Mouse (Mus musculus) liver, adult 2 months (tissue): ENCODE results near the gene Gm49396. TPM values are rescaled to one million over a fixed set of nuclear protein-coding genes. Genes with fewer than 3 reads are reported as not detected.

Source experiments
- DNase-seq: peaks from one replicate; pipeline ENCODE4 v3.0.0-alpha.2; 2011; ENCODE audit warnings: low read depth, low spot score; ENCODE audit errors: extremely low read depth
- H3K27ac ChIP-seq: fragments of 200-500 bp; replicated peaks from 2 replicates; pipeline ENCODE4 v1.5.1; 2012; ENCODE audit warnings: low read depth, mild to moderate bottlenecking, control low read depth, inconsistent platforms, low read length; ENCODE audit not compliant: insufficient read depth
- H3K27me3 ChIP-seq: fragments of 200-500 bp; 2 replicates; pipeline ENCODE4 v1.6.1; 2012; ENCODE audit warnings: mild to moderate bottlenecking, moderate library complexity, low read length, inconsistent platforms; ENCODE audit not compliant: control insufficient read depth, insufficient read depth
- H3K36me3 ChIP-seq: fragments of 200-500 bp; 2 replicates; pipeline ENCODE4 v1.6.1; 2012; ENCODE audit warnings: low read length, inconsistent platforms; ENCODE audit not compliant: control insufficient read depth, insufficient read depth
- H3K4me1 ChIP-seq: fragments of 200-500 bp; 2 replicates; pipeline ENCODE4 v1.6.1; 2011; ENCODE audit warnings: low read length; ENCODE audit not compliant: control insufficient read depth, insufficient read depth
- H3K4me3 ChIP-seq: fragments of 200-500 bp; 2 replicates; pipeline ENCODE4 v1.5.1; 2011; ENCODE audit warnings: low read depth, mild to moderate bottlenecking, control low read depth, low read length, moderate library complexity; ENCODE audit not compliant: insufficient read depth
- H3K79me2 ChIP-seq: fragments of 200-500 bp; 2 replicates; pipeline ENCODE4 v1.6.1; 2012; ENCODE audit warnings: inconsistent platforms, mild to moderate bottlenecking, low read length, moderate library complexity; ENCODE audit not compliant: control insufficient read depth, insufficient read depth
- H3K9ac ChIP-seq: fragments of 200-500 bp; 2 replicates; pipeline ENCODE4 v1.6.1; 2012; ENCODE audit warnings: low read depth, mild to moderate bottlenecking, control low read depth, inconsistent platforms, low read length
- CTCF ChIP-seq: fragments of 200-500 bp; IDR thresholded peaks from 2 replicates; pipeline ENCODE4 v1.5.1; 2011; ENCODE audit warnings: low read depth, low read length, control low read depth
- POLR2A ChIP-seq: fragments of 200-500 bp; IDR thresholded peaks from 2 replicates; pipeline ENCODE4 v1.6.1; 2011; ENCODE audit warnings: low read length, control low read depth; ENCODE audit not compliant: insufficient read depth; ENCODE audit errors: extremely low read depth
- WGBS: fragments of 180-500 bp; shearing (Covaris S2); methylation state at CpG from one replicate; pipeline ENCODE4 v1.1.7; 2018; 5-methylcytosine and 5-hydroxymethylcytosine counted together
- polyA plus RNA-seq: library from polyadenylated mRNA; depleted of rRNA; stranded (reverse); fragments of >200 nt; gene quantifications from 2 replicates; pipeline ENCODE4 v1.2.3, GENCODE M21; 2012
- total RNA-seq: library from RNA; depleted of rRNA; stranded (reverse); fragments of >200 nt; gene quantifications from 2 replicates; pipeline ENCODE4 v1.2.3, GENCODE M21; 2014

Gene Gm49396
- total and polyA plus RNA-seq, 2 experiments = 0.91 to 1.9 TPM

- Histone ChIP-seq H3K79me2 (no peaks in the 10 kb centered on the region), H3K4me1 (peaks cover 4% of the 10 kb centered on the region; the same call in 1 of the 2 replicates), H3K36me3 (0 out of 2 replicates have a peak, but pooled peaks cover 2% of the 10 kb centered on the region), H3K27me3 (no peaks in the 10 kb centered on the region), H3K9ac (no peak overlapping the region), H3K27ac (no peak overlapping the region), H3K4me3 (no peak overlapping the region)
- WGBS = 84% methylated on average over 2 of the region's 2 CpGs
- no peak for DNase-seq
- no peak for TF ChIP-seq CTCF
- no peak for TF ChIP-seq POLR2A
These were observed 13.3 kb upstream of the Gm49396 start for GRCm38 (mm10) chr7:30549880-30550279.

- H3K36me3 ChIP-seq = 0 out of 2 replicates have a peak, but pooled peaks cover 2% of the 10 kb centered on the region
- WGBS = 97% methylated on average over 1 of the region's 1 CpGs
- H3K4me3 ChIP-seq = no peak overlapping the region
- DNase-seq = no peak
- H3K4me1 ChIP-seq = peaks cover 4% of the 10 kb centered on the region; the same call in 1 of the 2 replicates
- H3K79me2 ChIP-seq = no peaks in the 10 kb centered on the region
- H3K27me3 ChIP-seq = no peaks in the 10 kb centered on the region
- no peak overlapping the region for H3K27ac ChIP-seq
- TF ChIP-seq CTCF (no peak), POLR2A (no peak)
- no peak overlapping the region for H3K9ac ChIP-seq
These were observed 12.5 kb upstream of the Gm49396 start for GRCm38 (mm10) chr7:30550603-30551002.

GRCm38 (mm10) chr7:30551445-30552101, 11.6 kb upstream of the Gm49396 start:
- peak overlapping the region; percentile 83 for H3K4me3 ChIP-seq
- H3K36me3 ChIP-seq = peaks cover 5% of the 10 kb centered on the region; the same call in 1 of the 2 replicates

GRCm38 (mm10) chr7:30552102-30553020, 10.8 kb upstream of the Gm49396 start, which contains the start of the genes Hspb6 and Proser3:
Hspb6 (plus strand) TSS chr7:30552178.
Proser3 (minus strand) TSS chr7:30552299.
- Histone ChIP-seq H3K9ac (peak within 1 kb of the TSS; percentile 84), H3K4me3 (peak within 1 kb of the TSS; percentile 83), H3K79me2 (no peaks in the 10 kb centered on the region), H3K36me3 (peaks cover 5% of the 10 kb centered on the region; the same call in 1 of the 2 replicates), H3K27me3 (no peaks in the 10 kb centered on the region), H3K27ac (peak within 1 kb of the TSS; percentile 96), H3K4me1 (peaks cover 4% of the 10 kb centered on the region; the same call in 1 of the 2 replicates)
- TF ChIP-seq CTCF = no peak
- peak; percentile 72; the same call in 1 of the 2 replicates for TF ChIP-seq POLR2A
- WGBS = under 1% methylated on average over 44 of the region's 44 CpGs
- peak; percentile 99 for DNase-seq

More at GRCm38 (mm10) chr7:30551445-30552101, 11.6 kb upstream of the Gm49396 start:
- peak overlapping the region; percentile 96 for H3K27ac ChIP-seq
- H3K79me2 ChIP-seq = no peaks in the 10 kb centered on the region
- H3K9ac ChIP-seq = peak overlapping the region; percentile 84
- H3K4me1 ChIP-seq = peaks cover 4% of the 10 kb centered on the region; the same call in 1 of the 2 replicates
- TF ChIP-seq POLR2A = no peak
- TF ChIP-seq CTCF = no peak
- 3% methylated on average over 10 of the region's 10 CpGs for WGBS
- no peak for DNase-seq
- no peaks in the 10 kb centered on the region for H3K27me3 ChIP-seq

- WGBS = 1% methylated on average over 23 of the region's 23 CpGs
- DNase-seq = peak; percentile 65
These were observed 10.0 kb upstream of the Gm49396 start for GRCm38 (mm10) chr7:30553021-30553589.

More at GRCm38 (mm10) chr7:30553021-30553589, 10.0 kb upstream of the Gm49396 start:
- H3K4me1 ChIP-seq = peaks cover 5% of the 10 kb centered on the region; the same call in 1 of the 2 replicates
- H3K27ac ChIP-seq = peak overlapping the region; percentile 91
- peak overlapping the region; percentile 69 for H3K4me3 ChIP-seq
- no peaks in the 10 kb centered on the region for H3K79me2 ChIP-seq
- peak overlapping the region; percentile 84 for H3K9ac ChIP-seq
- peaks cover 5% of the 10 kb centered on the region; the same call in 1 of the 2 replicates for H3K36me3 ChIP-seq
- TF ChIP-seq CTCF (no peak), POLR2A (peak; percentile 65; the same call in 1 of the 2 replicates)
- H3K27me3 ChIP-seq = no peaks in the 10 kb centered on the region
